Mouse (Mus musculus): ENCODE measurements around the gene Muc4. TPM values are rescaled to one million over a fixed set of nuclear protein-coding genes. Genes with fewer than 3 reads are reported as not detected.
A peak's percentile ranks its signal among the peaks of the same experiment; 100 is the strongest.

The Muc4 gene
- total and polyA plus RNA-seq, 3 experiments: not detected

GRCm38 (mm10) chr16:32829104-32829503, 93.4 kb downstream of the Muc4 start (continued):
- no peak for TF ChIP-seq MAX (IDR thresholded peaks at IDR 0.05; ENCODE audit: low read length)

GRCm38 (mm10) chr16:32831501-32831900, 95.8 kb downstream of the Muc4 start:
- H3K9me3 ChIP-seq (replicated peaks; ENCODE audit: insufficient read depth, low read length): no peaks in the 10 kb centered on the region
- H3K9ac ChIP-seq (ENCODE audit: control insufficient read depth, low read depth, low read length, poor library complexity, severe bottlenecking): no peak overlapping the region
- TF ChIP-seq EP300 (IDR thresholded peaks at IDR 0.05; ENCODE audit: low read depth in 1 of 2, low read length in 2 of 2) (peak in 1 of 2 experiments; percentile 21; a peak in 1 of 4 replicates), RCOR1 (IDR thresholded peaks at IDR 0.05; ENCODE audit: low read depth, low read length) (no peak)
- H3K36me3 ChIP-seq (ENCODE audit: control insufficient read depth in 1 of 2, insufficient read depth in 2 of 2, low read length in 2 of 2): peaks cover 0 to 13% of the 10 kb centered on the region in 2 experiments; a peak in 2 of 4 replicates
- no peaks in the 10 kb centered on the region for H3K27me3 ChIP-seq (ENCODE audit: control insufficient read depth in 1 of 2, insufficient read depth in 2 of 2, low read length in 2 of 2)
- peak; percentile 48 for DNase-seq (ENCODE audit: low read depth, low spot score)
- H3K4me1 ChIP-seq (ENCODE audit: control insufficient read depth in 1 of 2, insufficient read depth in 2 of 2, low read length in 2 of 2): peaks cover 0 to 14% of the 10 kb centered on the region in 2 experiments; a peak in 3 of 4 replicates
- no peak overlapping the region for H3K27ac ChIP-seq (ENCODE audit: control insufficient read depth, low read depth, low read length)
- no peaks in the 10 kb centered on the region for H3K79me2 ChIP-seq (ENCODE audit: control insufficient read depth, insufficient read depth, low read length, poor library complexity)
- H3K4me3 ChIP-seq (ENCODE audit: control insufficient read depth in 1 of 2, insufficient read depth in 1 of 2, low read depth in 2 of 2, low read length in 2 of 2): no peak overlapping the region

Other genes starting within 250 kb of the Muc4 start
- 3.3 and 4.6 TPM in 2 replicates for gene Slc51a, start 248.0 kb upstream of the Muc4 start, total RNA-seq (2012; rRNA removed)
- gene Slc51a, start 248.0 kb upstream of the Muc4 start, polyA plus RNA-seq (2012; ENCODE audit: insufficient read depth in 1 of 2, insufficient read length in 2 of 2, low read depth in 1 of 2, low replicate concordance in 2 of 2, missing spikeins in 1 of 2): 10 to 100 TPM in 1 of 2 experiments, not detected in 1; 14.5 TPM
- 0.58 TPM in 1 of 2 replicates, not detected in the other for gene Zdhhc19, start 239.6 kb upstream of the Muc4 start, total RNA-seq (2012; rRNA removed)
- gene Zdhhc19, start 239.6 kb upstream of the Muc4 start, polyA plus RNA-seq (2012; ENCODE audit: insufficient read depth in 1 of 2, insufficient read length in 2 of 2, low read depth in 1 of 2, low replicate concordance in 2 of 2, missing spikeins in 1 of 2): 1 to 10 TPM in 1 of 2 experiments, not detected in 1; 1.4 TPM
- gene Tfrc, start 127.0 kb upstream of the Muc4 start, total RNA-seq (2012; rRNA removed): 156 and 234 TPM in 2 replicates
- 100 to 1,000 TPM in 1 of 2 experiments, 10 to 100 TPM in 1; 90.9 to 106 TPM for gene Tfrc, start 127.0 kb upstream of the Muc4 start, polyA plus RNA-seq (2012; ENCODE audit: insufficient read depth in 1 of 2, insufficient read length in 2 of 2, low read depth in 1 of 2, low replicate concordance in 2 of 2, missing spikeins in 1 of 2)
- 30.3 and 34.8 TPM in 2 replicates for gene Tnk2, start 92.0 kb upstream of the Muc4 start, total RNA-seq (2012; rRNA removed)
- gene Tnk2, start 92.0 kb upstream of the Muc4 start, polyA plus RNA-seq (2012; ENCODE audit: insufficient read depth in 1 of 2, insufficient read length in 2 of 2, low read depth in 1 of 2, low replicate concordance in 2 of 2, missing spikeins in 1 of 2): 10 to 100 TPM in 1 of 2 experiments, not detected in 1; 77.0 TPM
- not detected in 2 replicates for gene Muc20, start 61.5 kb downstream of the Muc4 start, total RNA-seq (2012; rRNA removed)
- gene Muc20, start 61.5 kb downstream of the Muc4 start, polyA plus RNA-seq (2012; ENCODE audit: insufficient read depth in 1 of 2, insufficient read length in 2 of 2, low read depth in 1 of 2, low replicate concordance in 2 of 2, missing spikeins in 1 of 2): not detected
- gene Smbd1, start 74.6 kb downstream of the Muc4 start, total RNA-seq (2012; rRNA removed): not detected in 2 replicates
- not detected for gene Smbd1, start 74.6 kb downstream of the Muc4 start, polyA plus RNA-seq (2012; ENCODE audit: insufficient read depth in 1 of 2, insufficient read length in 2 of 2, low read depth in 1 of 2, low replicate concordance in 2 of 2, missing spikeins in 1 of 2)
- gene Fyttd1, start 141.6 kb downstream of the Muc4 start, total RNA-seq (2012; rRNA removed): 74.8 and 76.0 TPM in 2 replicates
- gene Fyttd1, start 141.6 kb downstream of the Muc4 start, polyA plus RNA-seq (2012; ENCODE audit: insufficient read depth in 1 of 2, insufficient read length in 2 of 2, low read depth in 1 of 2, low replicate concordance in 2 of 2, missing spikeins in 1 of 2): 10 to 100 TPM in 1 of 2 experiments, not detected in 1; 44.3 TPM
- gene Rubcn, start 141.9 kb downstream of the Muc4 start, total RNA-seq (2012; rRNA removed): 10.2 and 10.7 TPM in 2 replicates
- gene Rubcn, start 141.9 kb downstream of the Muc4 start, polyA plus RNA-seq (2012; ENCODE audit: insufficient read depth in 1 of 2, insufficient read length in 2 of 2, low read depth in 1 of 2, low replicate concordance in 2 of 2, missing spikeins in 1 of 2): 10 to 100 TPM in 1 of 2 experiments, not detected in 1; 14.6 TPM
- 8.6 and 9.5 TPM in 2 replicates for gene Lrch3, start 178.2 kb downstream of the Muc4 start, total RNA-seq (2012; rRNA removed)
- 10 to 100 TPM in 1 of 2 experiments, not detected in 1; 17.0 TPM for gene Lrch3, start 178.2 kb downstream of the Muc4 start, polyA plus RNA-seq (2012; ENCODE audit: insufficient read depth in 1 of 2, insufficient read length in 2 of 2, low read depth in 1 of 2, low replicate concordance in 2 of 2, missing spikeins in 1 of 2)

Data from MEL (cell line).